Mouse (Mus musculus) c-Kit-negative CD71-positive TER-119-positive erythroid progenitor cells, embryonic 14.5 days (primary cell): ENCODE measurements around the gene 2610301B20Rik.
"Not testable (repeated sequence)": the region's sequence is repeated elsewhere in the genome, so short reads cannot be mapped to it uniquely, and the experiment has no call there.

Experiments used
- DNase-seq: peaks from one replicate; pipeline ENCODE4 v3.0.0-alpha.2; 2013; ENCODE audit warnings: low read depth, low spot score

The 2610301B20Rik gene

GRCm38 (mm10) chr4:10873920-10874665 lies at the start of gene 2610301B20Rik:
Gene 2610301B20Rik, plus strand, starts transcription at chr4:10874498.
- peak; percentile 82 for DNase-seq

GRCm38 (mm10) chr4:10833273-10833672 lies 41.0 kb upstream of the 2610301B20Rik start:
- DNase-seq: no peak

DNA sequence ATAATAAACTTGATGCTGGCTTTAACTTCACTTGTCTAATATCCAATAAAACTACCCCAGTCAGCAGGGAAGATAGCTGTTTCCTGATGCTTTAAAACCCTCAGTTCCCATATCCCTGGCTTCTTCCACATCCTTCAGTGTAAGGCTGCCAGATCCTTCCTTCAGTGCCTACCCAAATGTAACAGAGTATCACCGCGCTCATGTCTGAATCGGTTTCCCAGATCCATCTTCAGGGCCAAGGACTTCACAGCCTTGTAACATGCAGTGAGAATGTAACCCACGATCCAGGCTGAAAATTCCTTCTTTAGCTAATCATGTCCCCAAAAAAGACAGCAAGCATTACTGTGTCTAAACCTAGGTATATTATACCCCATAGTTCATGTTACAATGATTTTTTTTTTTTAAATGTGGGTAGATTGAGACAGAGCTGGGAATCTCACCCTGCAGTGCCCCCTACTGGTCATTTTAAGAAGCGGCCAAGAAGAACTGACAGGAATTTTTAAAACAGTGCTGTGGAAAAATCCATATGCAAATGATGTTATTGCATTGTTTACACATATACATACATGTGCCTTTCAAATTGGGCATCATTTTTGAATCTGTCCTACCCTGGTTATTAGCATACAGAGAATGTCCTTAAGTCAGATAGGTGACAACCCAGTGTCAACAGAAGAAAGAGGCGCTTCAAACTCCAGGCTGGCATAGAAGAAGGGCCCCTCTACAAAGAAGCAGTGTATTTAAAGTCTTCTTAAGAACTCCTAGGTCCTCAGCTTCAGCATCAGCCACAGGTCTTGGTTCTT lies 38.8 kb upstream of the 2610301B20Rik start:
- DNase-seq: peak; percentile 9

GRCm38 (mm10) chr4:10845848-10846247 lies 28.4 kb upstream of the 2610301B20Rik start:
- no peak for DNase-seq

GRCm38 (mm10) chr4:10849812-10850211 lies 24.5 kb upstream of the 2610301B20Rik start:
- DNase-seq: no peak

GRCm38 (mm10) chr4:10851013-10851412 lies 23.3 kb upstream of the 2610301B20Rik start:
- no peak for DNase-seq

DNA sequence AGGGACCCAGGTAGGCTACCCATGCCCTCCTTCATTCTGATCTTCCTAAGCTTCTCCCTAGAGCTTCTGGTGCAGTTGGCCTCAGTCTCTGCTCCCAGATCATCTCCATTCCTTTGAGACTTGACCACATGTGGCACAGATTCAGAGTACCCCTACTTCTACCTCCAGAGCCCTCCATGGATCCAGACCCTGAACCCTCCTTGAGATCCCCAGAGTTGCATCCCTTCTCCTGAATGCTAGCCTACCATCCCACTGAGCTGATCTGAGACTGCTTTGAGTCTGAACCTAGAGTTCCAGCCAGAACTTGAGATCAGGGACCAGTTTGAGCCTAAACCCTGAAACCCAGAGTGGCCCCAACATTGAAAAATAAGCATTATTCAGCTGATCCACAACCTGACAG lies 15.1 kb upstream of the 2610301B20Rik start:
- DNase-seq: no peak

GRCm38 (mm10) chr4:10859911-10860581 lies 14.3 kb upstream of the 2610301B20Rik start:
- no peak for DNase-seq

DNA sequence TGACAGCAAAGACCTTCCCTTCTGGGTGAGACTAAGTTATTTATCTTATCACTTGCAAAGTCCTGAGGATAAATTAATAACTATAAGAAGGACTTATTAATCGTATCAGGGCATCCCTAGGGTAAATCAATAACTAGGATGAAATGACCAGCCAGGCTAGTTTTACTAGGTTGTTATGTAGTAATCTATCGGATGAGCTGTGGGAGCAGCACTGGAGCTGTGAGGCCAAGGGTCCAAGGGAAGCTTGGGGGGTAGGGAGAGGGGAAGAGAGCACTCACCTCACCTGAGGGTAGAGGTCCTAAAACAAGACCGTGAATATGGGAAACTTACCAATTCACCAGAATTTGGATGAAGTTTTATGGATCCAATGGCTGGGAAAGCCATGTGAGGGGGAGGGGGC lies 13.5 kb upstream of the 2610301B20Rik start:
- no peak for DNase-seq

DNA sequence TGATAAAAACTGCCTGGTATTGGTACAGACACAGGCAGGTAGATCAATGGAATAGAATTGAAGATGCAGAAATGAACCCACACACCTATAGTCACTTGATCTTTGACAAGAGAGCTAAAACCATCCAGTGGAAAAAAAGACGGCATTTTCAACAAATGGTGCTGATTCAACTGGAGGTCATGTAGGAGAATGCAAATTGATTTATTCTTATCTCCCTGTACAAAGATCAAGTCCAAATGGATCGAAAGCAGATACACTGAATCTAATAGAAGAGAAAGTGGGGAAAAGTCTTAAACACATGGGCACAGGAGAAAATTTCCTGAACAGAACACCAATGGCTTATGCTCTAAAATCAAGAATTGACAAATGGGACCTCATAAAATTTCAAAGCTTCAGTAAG lies 11.4 kb upstream of the 2610301B20Rik start:
- DNase-seq: not testable (repeated sequence)

GRCm38 (mm10) chr4:10872231-10872630 lies 2.1 kb upstream of the 2610301B20Rik start:
- no peak for DNase-seq

GRCm38 (mm10) chr4:10872685-10873539 lies 1.4 kb upstream of the 2610301B20Rik start:
- DNase-seq: peak; percentile 9

- DNase-seq: peak; percentile 12
Measured at GRCm38 (mm10) chr4:10873549-10873919, 764 bp upstream of the 2610301B20Rik start.

DNA sequence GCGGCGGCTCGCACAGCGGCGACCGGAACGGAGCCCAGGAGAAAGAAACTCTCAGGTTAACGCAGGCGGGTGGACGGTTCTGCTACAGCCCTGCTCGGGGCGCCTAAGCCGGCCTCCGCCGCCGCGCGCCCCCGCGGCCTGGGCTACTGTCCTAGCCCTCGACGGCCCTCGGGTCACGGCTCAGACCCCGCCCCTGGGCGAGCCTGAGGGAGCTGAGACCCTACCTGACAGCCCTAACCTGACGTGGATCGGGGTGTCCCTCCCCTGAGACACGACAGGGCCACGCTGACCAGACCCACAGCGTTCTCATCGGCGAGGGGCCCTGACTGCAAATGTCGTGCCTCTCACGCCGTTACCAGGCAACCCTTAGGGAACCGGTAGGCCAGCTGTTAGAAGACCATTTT lies 422 bp downstream of the 2610301B20Rik start:
- DNase-seq: peak; percentile 44

DNA sequence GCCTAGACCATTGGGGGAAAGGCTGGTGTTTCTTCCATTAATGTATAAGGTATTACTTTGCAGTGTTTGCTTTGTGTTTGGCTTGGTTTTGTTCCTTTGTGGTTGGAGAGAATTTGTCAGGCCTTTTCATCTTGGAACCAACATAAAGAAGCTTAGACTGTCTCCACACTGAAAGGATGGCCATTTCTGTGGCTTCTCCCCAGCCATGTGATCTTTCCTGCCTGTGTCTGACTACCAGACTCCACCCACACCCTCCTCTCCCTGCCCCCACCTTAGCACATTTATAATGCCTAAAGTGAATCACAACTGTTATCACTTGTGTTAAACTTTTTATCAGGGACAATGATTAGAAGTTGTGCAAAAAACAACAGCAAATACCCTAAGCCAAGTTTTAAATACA lies 1.1 kb downstream of the 2610301B20Rik start:
- DNase-seq: peak; percentile 25

GRCm38 (mm10) chr4:10877057-10877456 lies 2.8 kb downstream of the 2610301B20Rik start:
- no peak for DNase-seq

DNA sequence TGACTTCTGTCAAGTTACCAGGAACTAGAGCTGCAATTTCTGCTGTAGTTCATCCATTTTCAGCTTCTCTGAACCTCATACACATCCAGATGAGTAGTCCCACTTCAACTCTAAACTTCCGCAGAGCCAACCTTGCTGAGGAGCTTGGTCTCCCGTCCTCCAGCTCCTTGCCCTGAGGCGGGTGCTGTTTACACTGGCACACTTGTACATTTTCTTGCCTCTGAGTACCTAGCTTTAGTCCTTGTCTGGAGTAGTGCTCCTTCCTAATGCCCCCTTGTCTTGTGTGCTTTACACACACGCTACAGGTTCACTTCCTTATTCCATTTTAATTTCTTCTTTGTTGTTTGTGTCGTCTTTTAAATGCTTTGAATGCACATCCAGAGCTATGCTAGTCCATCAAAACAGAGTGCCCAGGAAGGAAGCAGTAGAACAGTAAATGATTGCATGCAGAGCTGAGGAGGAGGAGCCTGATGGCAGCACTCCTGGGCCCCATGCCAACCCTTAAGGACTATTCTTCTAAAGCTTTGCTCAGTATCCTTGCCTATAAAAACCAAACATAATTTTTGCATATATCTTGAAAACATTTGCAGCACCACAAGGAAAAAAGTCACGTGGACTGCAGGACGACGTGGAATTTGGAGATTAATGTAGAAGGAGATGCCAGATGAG lies 9.6 kb downstream of the 2610301B20Rik start:
- DNase-seq: no peak

GRCm38 (mm10) chr4:10888835-10889234 lies 14.5 kb downstream of the 2610301B20Rik start:
- no peak for DNase-seq

GRCm38 (mm10) chr4:10896262-10896661 lies 22.0 kb downstream of the 2610301B20Rik start:
- no peak for DNase-seq

DNA sequence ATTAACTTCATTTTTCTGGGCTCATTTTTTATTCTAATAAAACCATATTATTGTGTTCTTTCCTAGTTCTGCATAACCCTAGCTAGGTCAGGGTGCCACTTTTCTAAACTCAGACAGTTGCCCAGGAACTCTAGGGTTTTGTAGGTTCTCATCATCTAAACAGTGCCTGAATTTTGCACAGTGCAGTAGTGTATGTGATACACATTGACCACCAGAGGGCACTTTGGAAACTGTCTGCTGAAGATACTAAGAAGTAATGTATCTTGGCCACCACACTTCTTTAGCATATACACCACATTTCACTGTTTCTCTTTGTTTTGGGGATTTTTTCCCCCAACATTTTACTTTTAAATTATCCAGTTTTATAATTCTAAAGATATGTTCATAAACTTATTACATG lies 22.6 kb downstream of the 2610301B20Rik start:
- DNase-seq: no peak
